8 mouse cellular contexts compared by ENCODE assay signal in the genomic region with DNA sequence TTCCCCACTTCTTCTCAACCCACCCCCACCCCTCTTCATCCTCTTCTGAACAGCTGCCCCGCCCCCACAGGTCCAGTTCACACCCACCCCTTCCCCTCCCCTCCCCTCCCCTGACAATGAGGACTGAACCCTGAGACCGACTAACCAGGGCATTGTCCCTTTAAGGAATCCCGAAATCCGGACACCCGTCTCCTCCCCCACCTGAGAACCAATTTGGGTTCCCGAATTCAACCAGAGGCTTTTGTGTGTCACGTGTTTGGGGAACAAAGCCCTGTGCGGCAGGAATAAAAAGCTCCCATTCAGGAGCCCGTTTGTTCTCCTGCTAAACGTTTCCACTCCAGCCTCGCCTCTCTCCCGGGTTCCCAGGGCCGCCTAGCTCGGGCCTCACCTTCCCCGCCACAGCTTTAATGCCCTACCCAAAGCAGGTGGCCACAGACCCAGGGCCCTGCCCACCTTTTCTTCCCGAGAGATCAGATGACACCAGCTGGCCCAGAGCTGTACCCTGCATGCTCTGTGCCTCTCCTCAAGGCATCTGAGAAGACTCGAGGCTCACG. TPM values are rescaled to one million over a fixed set of nuclear protein-coding genes. Genes with fewer than 3 reads are reported as not detected.
DNase-seq lines count a peak whose midpoint lies in the region; ATAC-seq and TF ChIP-seq lines count a peak whose summit lies in the region.

No protein-coding gene starts in this region.

- no peak for DNase-seq in kidney, postnatal 14 days
- DNase-seq in cerebellum, adult 9-10 months = peak; percentile 29
- peak; percentile 81 for DNase-seq in forebrain, postnatal 0 days
- peak; percentile 61 for DNase-seq in retina, adult 2 months (ENCODE audit: low read depth, low spot score)
- no peak for DNase-seq in gastrocnemius, postnatal 4 days (ENCODE audit: low spot score in 2 of 2)
- no peak for DNase-seq in urinary bladder, adult 2 months (ENCODE audit: low spot score)

- WGBS in kidney, embryonic 16.5 days = 1% methylated on average over 18 of the region's 18 CpGs
- 5% methylated on average over 18 of the region's 18 CpGs for WGBS in forebrain, postnatal 0 days
- 3% methylated on average over 18 of the region's 18 CpGs for WGBS in limb, embryonic 13.5 days

- H3K4me2 ChIP-seq in kidney, embryonic 16.5 days (replicated peaks; ENCODE audit: low read depth, low read length) = peak overlapping the region; percentile 58
- H3K4me2 ChIP-seq in forebrain, postnatal 0 days (ENCODE audit: low read depth) = peak overlapping the region; percentile 44
- peak overlapping the region; percentile 63 for H3K4me2 ChIP-seq in limb, embryonic 13.5 days (replicated peaks)

- H3K36me3 ChIP-seq in kidney, embryonic 16.5 days (ENCODE audit: insufficient read depth, low read length) = no peaks in the 10 kb centered on the region
- H3K36me3 ChIP-seq in forebrain, postnatal 0 days (ENCODE audit: insufficient read depth) = no peaks in the 10 kb centered on the region
- no peaks in the 10 kb centered on the region for H3K36me3 ChIP-seq in limb, embryonic 13.5 days

- H3K27ac ChIP-seq in kidney, embryonic 16.5 days (ENCODE audit: low read length) = peak overlapping the region; percentile 64
- H3K27ac ChIP-seq in forebrain, postnatal 0 days (ENCODE audit: low read depth, low read length) = peak overlapping the region; percentile 87
- peak overlapping the region; percentile 49; the same call in 1 of the 2 replicates for H3K27ac ChIP-seq in limb, embryonic 13.5 days

- peak; percentile 81 for ATAC-seq in kidney, embryonic 16.5 days (ENCODE audit: low FRiP score, low TSS enrichment)
- ATAC-seq in forebrain, postnatal 0 days = peak; percentile 81
- peak; percentile 46; the same call in 1 of the 2 replicates for ATAC-seq in limb, embryonic 13.5 days (ENCODE audit: low FRiP score, low read depth)

- no peak for TF ChIP-seq CTCF in forebrain, postnatal 0 days (IDR thresholded peaks at IDR 0.05; ENCODE audit: low read depth)

- H3K9ac ChIP-seq in kidney, embryonic 16.5 days (replicated peaks; ENCODE audit: low read length) = peak overlapping the region; percentile 66
- peak overlapping the region; percentile 58 for H3K9ac ChIP-seq in forebrain, postnatal 0 days
- H3K9ac ChIP-seq in limb, embryonic 13.5 days = peak overlapping the region; percentile 53

- H3K4me3 ChIP-seq in kidney, embryonic 16.5 days (ENCODE audit: low read length) = peak overlapping the region; percentile 30
- H3K4me3 ChIP-seq in forebrain, postnatal 0 days (ENCODE audit: low read depth, low read length) = peak overlapping the region; percentile 16
- H3K4me3 ChIP-seq in limb, embryonic 13.5 days = peak overlapping the region; percentile 30

- no peaks in the 10 kb centered on the region for H3K9me3 ChIP-seq in kidney, embryonic 16.5 days (ENCODE audit: low read length)
- no peaks in the 10 kb centered on the region for H3K9me3 ChIP-seq in forebrain, postnatal 0 days (ENCODE audit: low read length)
- H3K9me3 ChIP-seq in limb, embryonic 13.5 days = no peaks in the 10 kb centered on the region

- no peaks in the 10 kb centered on the region for H3K27me3 ChIP-seq in kidney, embryonic 16.5 days (ENCODE audit: insufficient read depth, low read length)
- no peaks in the 10 kb centered on the region for H3K27me3 ChIP-seq in forebrain, postnatal 0 days (ENCODE audit: insufficient read depth, low read length)
- H3K27me3 ChIP-seq in limb, embryonic 13.5 days = no peaks in the 10 kb centered on the region

- peaks cover 13% of the 10 kb centered on the region for H3K4me1 ChIP-seq in kidney, embryonic 16.5 days (ENCODE audit: insufficient read depth, low read length)
- peaks cover 12% of the 10 kb centered on the region for H3K4me1 ChIP-seq in forebrain, postnatal 0 days (ENCODE audit: insufficient read depth)
- peaks cover 16% of the 10 kb centered on the region for H3K4me1 ChIP-seq in limb, embryonic 13.5 days

RNA-seq across cellular contexts. Expression of gene Msi1, which starts 25.1 kb away (rescaled TPM):
- 12.1 and 14.1 TPM in 2 replicates for polyA plus RNA-seq in kidney, embryonic 16.5 days (2015; fragmentation: Nextera tagmentation; extraction: Ambion mirVana)
- total RNA-seq in forebrain, postnatal 0 days (2014; rRNA removed) = 53.8 and 65.9 TPM in 2 replicates
- polyA plus RNA-seq in forebrain, postnatal 0 days (2015; fragmentation: Nextera tagmentation; extraction: Ambion mirVana) = 48.2 and 49.9 TPM in 2 replicates
- polyA plus RNA-seq in limb, embryonic 13.5 days (2015; fragmentation: Nextera tagmentation; extraction: Ambion mirVana) = 18.2 and 18.4 TPM in 2 replicates
- 1 to 10 TPM; 6.2 to 6.5 TPM for total RNA-seq in gastrocnemius, postnatal 4 days (2021)
- 1.7 and 3.0 TPM in 2 replicates for polyA plus RNA-seq in urinary bladder, adult 2 months (2012; rRNA removed)

RNA-seq across cellular contexts. Expression of gene Cox6a1, which starts 55.5 kb away (rescaled TPM):
- 1,046 and 1,071 TPM in 2 replicates for polyA plus RNA-seq in kidney, embryonic 16.5 days (2015; fragmentation: Nextera tagmentation; extraction: Ambion mirVana)
- 628 and 701 TPM in 2 replicates for total RNA-seq in forebrain, postnatal 0 days (2014; rRNA removed)
- polyA plus RNA-seq in forebrain, postnatal 0 days (2015; fragmentation: Nextera tagmentation; extraction: Ambion mirVana) = 1,510 and 1,858 TPM in 2 replicates
- 677 and 710 TPM in 2 replicates for polyA plus RNA-seq in limb, embryonic 13.5 days (2015; fragmentation: Nextera tagmentation; extraction: Ambion mirVana)
- 100 to 1,000 TPM; 236 to 243 TPM for total RNA-seq in gastrocnemius, postnatal 4 days (2021)
- polyA plus RNA-seq in urinary bladder, adult 2 months (2012; rRNA removed) = 940 and 1,078 TPM in 2 replicates

Comparison
In these comparisons a context has a peak if more than half of its experiments do, and no peak if none do; other contexts are left out.
1. DNase-seq: peak in cerebellum, adult 9-10 months (single experiment), forebrain, postnatal 0 days (single experiment) and retina, adult 2 months (single experiment); none in kidney, postnatal 14 days (single experiment), gastrocnemius, postnatal 4 days (0 of 2) and urinary bladder, adult 2 months (single experiment).
2. Peak in every context shown above with its lines, with median percentiles within 50 percentile points of each other: ATAC-seq, H3K27ac ChIP-seq, H3K4me2 ChIP-seq, H3K4me3 ChIP-seq and H3K9ac ChIP-seq.